Mouse (Mus musculus) CD4-positive, CD25-positive, alpha-beta regulatory T cell, adult 2 months (primary cell): ENCODE results near the gene Slc8b1.

Experiments used
- DNase-seq: peaks from one replicate; pipeline ENCODE4 v3.0.0-alpha.2; 2012; ENCODE audit warnings: low read depth, low spot score

The Slc8b1 gene

GRCm38 (mm10) chr5:120567253-120567701 lies 56.3 kb downstream of the Slc8b1 start:
- no peak for DNase-seq

GRCm38 (mm10) chr5:120567761-120568211 lies 56.8 kb downstream of the Slc8b1 start:
- DNase-seq = no peak

- DNase-seq = no peak
Measured at GRCm38 (mm10) chr5:120568336-120568768, 57.4 kb downstream of the Slc8b1 start.

GRCm38 (mm10) chr5:120568964-120569363 lies 58.0 kb downstream of the Slc8b1 start:
- DNase-seq = no peak

- DNase-seq = no peak
Measured at GRCm38 (mm10) chr5:120569791-120570190, 58.8 kb downstream of the Slc8b1 start.

- no peak for DNase-seq
Measured at GRCm38 (mm10) chr5:120570289-120570897, 59.4 kb downstream of the Slc8b1 start.

GRCm38 (mm10) chr5:120571056-120571740 lies 60.2 kb downstream of the Slc8b1 start:
- no peak for DNase-seq

GRCm38 (mm10) chr5:120574469-120575063 lies 63.6 kb downstream of the Slc8b1 start:
- no peak for DNase-seq

- DNase-seq = peak; percentile 52
Measured at GRCm38 (mm10) chr5:120576781-120577301, 65.9 kb downstream of the Slc8b1 start.

GRCm38 (mm10) chr5:120577935-120578441 lies 67.0 kb downstream of the Slc8b1 start:
- DNase-seq = peak; percentile 71

- DNase-seq = peak; percentile 80
Measured at GRCm38 (mm10) chr5:120578504-120579081, 67.6 kb downstream of the Slc8b1 start.

- peak; percentile 57 for DNase-seq
Measured at GRCm38 (mm10) chr5:120579211-120579897, 68.4 kb downstream of the Slc8b1 start.

GRCm38 (mm10) chr5:120579898-120580626 lies 69.1 kb downstream of the Slc8b1 start:
- DNase-seq = no peak

GRCm38 (mm10) chr5:120582002-120582401 lies 71.0 kb downstream of the Slc8b1 start:
- DNase-seq = no peak

- peak; percentile 58 for DNase-seq
Measured at GRCm38 (mm10) chr5:120583511-120583910, 72.5 kb downstream of the Slc8b1 start.
